Mouse (Mus musculus) myocyte (in vitro differentiated cells): ENCODE measurements around the gene Stard5.

Experiments
- MAX ChIP-seq: IDR thresholded peaks from one replicate; pipeline ENCODE4 v1.6.1; 2011; ENCODE audit warnings: low read depth, mild to moderate bottlenecking, control low read depth
- MYOD1 ChIP-seq, 3 experiments: IDR thresholded peaks; one replicate each; pipeline ENCODE4 v1.6.1; 2011; ENCODE audit warnings: control low read depth in 2 of 3, low read depth in 2 of 3, mild to moderate bottlenecking in 2 of 3, moderate library complexity in 1 of 3; ENCODE audit not compliant: insufficient read length in 2 of 3, control insufficient read depth in 1 of 3

- no peak for TF ChIP-seq MYOD1 (IDR thresholded peaks at IDR 0.05; ENCODE audit: control insufficient read depth in 1 of 3, insufficient read length in 2 of 3, low read depth in 2 of 3)
- TF ChIP-seq MAX = no peak
Measured at GRCm38 (mm10) chr7:83611886-83612285, 19.9 kb upstream of the Stard5 start.
